ENCODE assay signal across 8 mouse cellular contexts in genomic region chr4:135507547-135508350, GRCm38 (mm10). TPM values are rescaled to one million over a fixed set of nuclear protein-coding genes. Genes with fewer than 3 reads are reported as not detected.
DNase-seq lines count a peak whose midpoint lies in the region; ATAC-seq and TF ChIP-seq lines count a peak whose summit lies in the region.

No protein-coding gene starts in this region.

- TF ChIP-seq POLR2A in brain, embryonic 14.5 days (IDR thresholded peaks at IDR 0.05; ENCODE audit: borderline replicate concordance, extremely low read depth, insufficient read depth, insufficient read length, poor library complexity, severe bottlenecking): no peak

- WGBS in kidney, embryonic 16.5 days: 13% methylated on average over 22 of the region's 22 CpGs
- WGBS in liver, embryonic 13.5 days (ENCODE audit: insufficient replicate concordance): 8% methylated on average over 22 of the region's 22 CpGs
- WGBS in neural tube, embryonic 11.5 days: 18% methylated on average over 22 of the region's 22 CpGs

- ATAC-seq in kidney, embryonic 16.5 days (ENCODE audit: low FRiP score, low TSS enrichment): 0 out of 2 replicates have a peak, but pooled peaks have one; percentile 36
- ATAC-seq in liver, embryonic 13.5 days (ENCODE audit: low read depth): peak; percentile 85
- ATAC-seq in neural tube, embryonic 11.5 days (ENCODE audit: insufficient read depth, low FRiP score, low TSS enrichment): no peak

- peak; percentile 20 for DNase-seq in cerebellum, adult 8-10 months
- no peak for DNase-seq in cerebellum, adult 11 months
- DNase-seq in brain, embryonic 14.5 days (ENCODE audit: low read depth): peak; percentile 81
- peak; percentile 42 to 64 for DNase-seq in frontal cortex, postnatal 10 days (ENCODE audit: low spot score in 2 of 2)
- DNase-seq in liver, embryonic 13.5 days: peak; percentile 65
- peak; percentile 73 for DNase-seq in neural tube, embryonic 11.5 days (ENCODE audit: low spot score)
- DNase-seq in thymus, postnatal 36 days: peak; percentile 15 to 22

- TF ChIP-seq CTCF in brain, embryonic 14.5 days (IDR thresholded peaks at IDR 0.05; ENCODE audit: borderline replicate concordance, extremely low read depth, insufficient read depth, insufficient read length): peak; percentile 67

- peak overlapping the region; percentile 32 for H3K4me3 ChIP-seq in kidney, embryonic 16.5 days (ENCODE audit: low read length)
- peak overlapping the region; percentile 42 for H3K4me3 ChIP-seq in liver, embryonic 13.5 days (replicated peaks)
- peak overlapping the region; percentile 18 for H3K4me3 ChIP-seq in neural tube, embryonic 11.5 days (ENCODE audit: low read depth, low read length)

- no peaks in the 10 kb centered on the region for H3K36me3 ChIP-seq in kidney, embryonic 16.5 days (ENCODE audit: insufficient read depth, low read length)
- H3K36me3 ChIP-seq in liver, embryonic 13.5 days: no peaks in the 10 kb centered on the region
- no peaks in the 10 kb centered on the region for H3K36me3 ChIP-seq in neural tube, embryonic 11.5 days (ENCODE audit: control insufficient read depth, insufficient read depth, low read length)

- H3K9me3 ChIP-seq in kidney, embryonic 16.5 days (ENCODE audit: low read length): no peaks in the 10 kb centered on the region
- H3K9me3 ChIP-seq in liver, embryonic 13.5 days (replicated peaks): no peaks in the 10 kb centered on the region
- H3K9me3 ChIP-seq in neural tube, embryonic 11.5 days (ENCODE audit: control insufficient read depth, low read length): no peaks in the 10 kb centered on the region

- H3K27ac ChIP-seq in kidney, embryonic 16.5 days (ENCODE audit: low read length): no peak overlapping the region
- H3K27ac ChIP-seq in liver, embryonic 13.5 days: peak overlapping the region; percentile 27; the same call in 1 of the 2 replicates
- H3K27ac ChIP-seq in neural tube, embryonic 11.5 days (ENCODE audit: low read depth, low read length): no peak overlapping the region

- peaks cover 8% of the 10 kb centered on the region for H3K4me1 ChIP-seq in kidney, embryonic 16.5 days (ENCODE audit: insufficient read depth, low read length)
- H3K4me1 ChIP-seq in liver, embryonic 13.5 days (replicated peaks): peaks cover 15% of the 10 kb centered on the region
- H3K4me1 ChIP-seq in neural tube, embryonic 11.5 days (ENCODE audit: control insufficient read depth, insufficient read depth, low read length): 0 out of 2 replicates have a peak, but pooled peaks cover 7% of the 10 kb centered on the region

- peak overlapping the region; percentile 52 for H3K4me2 ChIP-seq in kidney, embryonic 16.5 days (replicated peaks; ENCODE audit: low read depth, low read length)
- H3K4me2 ChIP-seq in liver, embryonic 13.5 days: peak overlapping the region; percentile 69
- peak overlapping the region; percentile 39 for H3K4me2 ChIP-seq in neural tube, embryonic 11.5 days (ENCODE audit: low read depth)

- peak overlapping the region; percentile 44 for H3K9ac ChIP-seq in kidney, embryonic 16.5 days (replicated peaks; ENCODE audit: low read length)
- peak overlapping the region; percentile 52; the same call in 1 of the 2 replicates for H3K9ac ChIP-seq in liver, embryonic 13.5 days
- peak overlapping the region; percentile 42 for H3K9ac ChIP-seq in neural tube, embryonic 11.5 days (ENCODE audit: low read length)

- 0 out of 2 replicates have a peak, but pooled peaks cover 2% of the 10 kb centered on the region for H3K27me3 ChIP-seq in kidney, embryonic 16.5 days (ENCODE audit: insufficient read depth, low read length)
- peaks cover 7% of the 10 kb centered on the region; the same call in 1 of the 2 replicates for H3K27me3 ChIP-seq in liver, embryonic 13.5 days
- H3K27me3 ChIP-seq in neural tube, embryonic 11.5 days (ENCODE audit: control insufficient read depth, insufficient read depth, low read length): no peaks in the 10 kb centered on the region

RNA-seq across cellular contexts. Expression of gene Nipal3, which starts 12.9 kb away (rescaled TPM):
- polyA plus RNA-seq in brain, embryonic 14.5 days (2012; rRNA removed): 16.7 and 27.1 TPM in 2 replicates
- polyA plus RNA-seq in kidney, embryonic 16.5 days (2015; fragmentation: Nextera tagmentation; extraction: Ambion mirVana): 4.3 and 7.1 TPM in 2 replicates
- 2.7 and 3.2 TPM in 2 replicates for polyA plus RNA-seq in liver, embryonic 13.5 days (2015; fragmentation: Nextera tagmentation; extraction: Ambion mirVana)
- 2.1 and 4.4 TPM in 2 replicates for polyA plus RNA-seq in neural tube, embryonic 11.5 days (2014; fragmentation: Nextera tagmentation; extraction: Ambion mirVana)

RNA-seq across cellular contexts. Expression of gene Stpg1, which starts 13.2 kb away (rescaled TPM):
- polyA plus RNA-seq in brain, embryonic 14.5 days (2012; rRNA removed): 0.32 and 0.60 TPM in 2 replicates
- 0.84 and 1.1 TPM in 2 replicates for polyA plus RNA-seq in kidney, embryonic 16.5 days (2015; fragmentation: Nextera tagmentation; extraction: Ambion mirVana)
- polyA plus RNA-seq in liver, embryonic 13.5 days (2015; fragmentation: Nextera tagmentation; extraction: Ambion mirVana): not detected in 2 replicates
- 0.37 and 0.72 TPM in 2 replicates for polyA plus RNA-seq in neural tube, embryonic 11.5 days (2014; fragmentation: Nextera tagmentation; extraction: Ambion mirVana)
